ENCODE assay signal across 17 mouse cellular contexts in the genomic region with DNA sequence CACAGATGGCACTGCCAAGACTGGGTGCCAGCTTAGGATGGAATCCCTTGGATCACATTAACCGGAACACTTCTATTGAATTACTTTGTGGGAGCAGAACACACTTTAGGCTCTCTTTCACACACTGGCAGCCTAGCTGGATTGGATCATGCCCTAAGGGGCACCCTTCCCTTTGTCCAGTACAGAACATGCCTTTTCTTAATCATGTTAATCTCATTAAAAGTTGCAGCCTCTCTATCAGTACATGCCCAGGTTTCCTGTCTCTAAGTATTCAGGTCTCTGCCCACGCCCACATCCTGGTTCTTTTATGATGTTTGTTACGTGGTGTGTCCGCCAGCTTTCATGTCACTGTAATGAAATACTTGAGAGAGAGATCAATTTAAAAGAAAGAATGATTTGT.
"Had no signal": no experiment of that assay in that cellular context is flagged by ENCODE, and none has a peak within 500 bp of the region (broad histone marks: within the 10 kb centered on the region; RNA-seq: fewer than 3 reads in every experiment).

No protein-coding gene starts in this region.

- DNase-seq: lung, adult 18-20 months; lung, postnatal 14 days; midbrain, embryonic 14.5 days; right cerebral cortex, postnatal 25 days; right cerebral cortex, postnatal 4 days; spleen, adult 18-20 months; thymus, adult 18-20 months; thymus, postnatal 14 days; thymus, postnatal 36 days had no signal

- H3K9me3 ChIP-seq: liver, embryonic 12.5 days; midbrain, embryonic 10.5 days; midbrain, embryonic 12.5 days; neural tube, embryonic 13.5 days; neural tube, embryonic 15.5 days had no signal

- H3K9ac ChIP-seq: liver, embryonic 12.5 days; liver, embryonic 14.5 days; midbrain, embryonic 12.5 days; neural tube, embryonic 13.5 days; neural tube, embryonic 15.5 days had no signal

- H3K36me3 ChIP-seq: liver, embryonic 12.5 days; midbrain, embryonic 10.5 days; midbrain, embryonic 12.5 days; neural tube, embryonic 13.5 days; neural tube, embryonic 15.5 days had no signal

- H3K4me1 ChIP-seq: liver, embryonic 12.5 days; midbrain, embryonic 12.5 days; neural tube, embryonic 13.5 days; neural tube, embryonic 15.5 days had no signal

- H3K27me3 ChIP-seq: liver, embryonic 12.5 days; midbrain, embryonic 12.5 days; neural tube, embryonic 13.5 days; neural tube, embryonic 15.5 days had no signal

- H3K4me2 ChIP-seq: liver, embryonic 12.5 days; midbrain, embryonic 12.5 days; neural tube, embryonic 13.5 days; neural tube, embryonic 15.5 days had no signal

- H3K4me3 ChIP-seq: liver, embryonic 12.5 days; midbrain, embryonic 10.5 days; midbrain, embryonic 12.5 days; myocyte; neural tube, embryonic 13.5 days; neural tube, embryonic 15.5 days had no signal

- ATAC-seq: liver, embryonic 12.5 days; midbrain, embryonic 16.5 days had no signal

- H3K27ac ChIP-seq: liver, embryonic 12.5 days; liver, embryonic 14.5 days; midbrain, embryonic 10.5 days; midbrain, embryonic 12.5 days; neural tube, embryonic 13.5 days; neural tube, embryonic 15.5 days had no signal
